Mouse (Mus musculus) heart, adult 18-20 months (tissue): ENCODE data around the gene Dclk2. TPM values are rescaled to one million over a fixed set of nuclear protein-coding genes. Genes with fewer than 3 reads are reported as not detected.

ENCODE experiments used
- DNase-seq, 2 experiments: peaks; one replicate each; pipeline ENCODE4 v3.0.0; 2021 to 2022; ENCODE audit warnings: mixed read lengths in 1 of 2
- long read RNA-seq, 2 experiments: library from polyadenylated mRNA; stranded (forward); transcript quantifications; one replicate each; pipeline ENCODE4 v2.0.0; 2021
- total RNA-seq, 2 experiments: library from RNA; stranded (reverse); gene quantifications; 2 replicates each; pipeline ENCODE4 v1.2.3; 2021

Gene Dclk2
- 1 to 10 TPM in 1 of 2 experiments, under 1 TPM in 1; 0.99 to 1.3 TPM for total RNA-seq
- long read RNA-seq, experiment 1, partial matches to known transcripts = 0 of 2 reads
- long read RNA-seq, experiment 1, other reads (novel, unspliced or antisense) = 2 of 2 reads
- long read RNA-seq, experiment 2 = 0 reads

DNA sequence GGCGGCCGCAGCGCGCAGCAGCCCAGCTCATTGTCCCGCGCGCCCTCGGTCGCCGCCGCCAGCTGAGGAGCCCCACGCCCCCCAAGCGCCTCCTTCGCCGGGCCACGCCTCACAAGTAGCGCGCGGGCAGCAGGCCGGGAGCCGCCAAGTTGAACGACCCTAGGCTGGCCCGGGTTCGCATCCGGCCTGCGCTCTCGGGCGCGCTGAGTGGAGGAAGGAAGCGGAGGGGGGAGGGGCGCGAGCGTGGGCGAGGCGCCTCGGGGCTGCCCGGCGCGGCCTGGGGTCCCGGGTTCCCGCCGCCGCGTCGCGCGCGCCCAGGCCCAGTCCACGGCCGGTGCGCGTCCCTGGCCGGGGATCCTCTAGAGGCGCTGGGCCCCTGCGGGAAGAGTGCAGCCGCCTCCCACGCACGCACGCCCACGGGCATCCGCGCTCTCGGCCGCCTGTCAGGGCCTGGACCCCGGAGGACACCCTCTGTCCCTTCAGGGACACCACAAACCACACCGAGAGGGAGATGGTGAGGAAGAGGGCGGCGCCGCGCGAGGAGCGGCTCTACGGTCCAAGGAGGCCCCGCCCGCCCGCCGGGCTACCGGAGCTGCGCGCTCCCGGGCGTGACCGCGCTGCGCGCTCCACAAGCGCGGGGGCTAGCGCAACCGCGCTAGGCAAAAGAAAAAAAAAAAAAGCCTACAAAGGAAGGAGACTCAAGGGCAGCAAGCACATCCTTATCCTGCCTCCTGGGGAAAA lies at the start of gene Dclk2:
Gene Dclk2 (minus strand): TSS at position 510 of the 741 bp plus-strand sequence.
- peak; percentile 74 to 85 for DNase-seq

- DNase-seq = no peak
These were observed 42.2 kb upstream of the Dclk2 start for GRCm38 (mm10) chr3:86962665-86963435.

DNA sequence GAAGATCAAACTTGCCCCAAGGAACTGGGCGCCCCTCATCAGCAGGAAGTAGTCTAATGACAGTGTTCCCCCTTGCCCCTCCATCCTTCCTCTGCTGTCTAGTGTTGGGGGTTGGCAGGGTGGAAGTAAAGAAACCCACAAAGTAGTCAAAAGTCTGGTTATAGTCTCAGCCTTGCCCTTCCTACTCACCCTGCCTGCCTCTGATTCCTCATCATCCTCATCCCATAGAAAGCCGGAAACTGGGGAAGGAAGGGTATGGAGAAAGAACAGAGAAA lies 40.7 kb upstream of the Dclk2 start:
- no peak for DNase-seq

GRCm38 (mm10) chr3:86960656-86961394 lies 40.2 kb upstream of the Dclk2 start:
- DNase-seq = no peak

DNA sequence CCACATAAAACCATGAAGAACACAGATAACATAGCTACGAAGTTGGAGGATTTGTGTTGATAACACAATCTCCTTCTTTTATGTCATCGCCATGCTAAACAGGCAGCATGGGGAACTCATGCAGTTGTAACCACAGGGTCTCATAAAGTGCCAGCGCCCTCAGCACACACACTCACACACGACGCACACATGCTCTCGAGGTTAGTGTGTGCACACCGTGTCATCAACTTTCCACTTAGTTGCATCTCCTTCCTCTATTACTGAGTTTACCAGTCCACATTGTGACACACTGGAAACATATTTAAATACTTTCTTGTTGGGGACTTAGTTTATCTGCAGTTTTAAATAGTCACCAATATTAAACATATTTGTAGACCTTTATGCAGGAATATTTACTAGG lies 38.4 kb upstream of the Dclk2 start:
- DNase-seq = no peak

DNA sequence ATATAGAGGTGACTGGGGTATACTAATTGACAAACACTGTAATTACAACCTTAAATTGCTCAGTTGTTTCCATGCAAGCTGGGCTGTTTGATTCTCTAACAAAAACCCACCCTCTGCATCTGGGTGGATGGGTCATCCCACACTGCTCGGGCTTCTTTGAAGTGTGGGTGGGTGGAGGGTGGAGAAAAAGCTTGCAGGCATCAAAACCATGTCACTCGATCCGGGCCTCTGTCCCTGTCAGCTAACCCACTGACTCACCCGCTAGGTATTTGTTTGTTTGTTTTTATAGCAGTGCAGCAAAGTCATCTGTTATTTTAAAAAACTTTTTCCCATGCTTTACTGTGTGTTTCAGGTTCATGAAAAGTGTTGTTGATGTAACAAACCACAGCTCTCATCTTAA lies 34.7 kb upstream of the Dclk2 start:
- no peak for DNase-seq

GRCm38 (mm10) chr3:86954521-86954920 lies 33.9 kb upstream of the Dclk2 start:
- no peak for DNase-seq

DNA sequence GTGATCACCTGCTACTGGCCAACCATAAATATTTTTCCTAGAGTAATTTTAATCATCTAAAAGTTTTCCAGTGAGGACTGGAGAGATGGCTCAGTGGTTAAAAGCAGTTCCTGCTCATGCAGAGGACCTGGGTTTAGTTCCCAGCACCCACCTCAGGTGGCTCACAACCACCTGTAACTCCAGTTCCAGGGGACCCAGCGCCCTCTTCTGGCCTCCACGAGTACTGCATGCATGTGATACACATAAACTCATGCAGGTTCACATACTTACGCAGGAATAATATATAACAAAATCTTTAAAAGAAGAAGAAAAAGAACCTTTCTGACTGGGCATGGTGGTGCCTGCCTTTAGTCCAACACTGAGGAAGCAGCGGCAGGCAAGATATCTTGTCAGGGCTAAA lies 33.2 kb upstream of the Dclk2 start:
- no peak for DNase-seq

DNA sequence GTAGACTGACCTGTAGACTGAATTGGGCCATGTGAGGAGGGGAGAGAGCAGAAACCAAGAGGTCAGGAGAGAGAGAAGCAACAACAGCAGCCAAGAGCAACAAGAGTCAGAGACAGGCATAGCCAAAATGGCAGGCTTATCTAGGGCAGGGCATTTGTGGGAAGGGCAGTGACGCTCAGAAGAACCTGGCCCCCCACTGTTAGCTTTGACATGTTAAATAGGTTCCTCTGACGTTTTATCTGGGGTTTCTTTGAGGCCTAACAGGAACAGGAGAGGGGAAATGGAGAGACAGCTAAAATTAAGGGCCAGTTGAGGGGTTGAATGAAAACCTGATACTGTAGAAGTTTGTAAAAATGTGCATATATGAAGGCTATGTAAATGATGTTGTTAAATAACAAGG lies 30.0 kb upstream of the Dclk2 start:
- no peak for DNase-seq

GRCm38 (mm10) chr3:86936254-86936836 lies 15.7 kb upstream of the Dclk2 start:
- DNase-seq = no peak

DNA sequence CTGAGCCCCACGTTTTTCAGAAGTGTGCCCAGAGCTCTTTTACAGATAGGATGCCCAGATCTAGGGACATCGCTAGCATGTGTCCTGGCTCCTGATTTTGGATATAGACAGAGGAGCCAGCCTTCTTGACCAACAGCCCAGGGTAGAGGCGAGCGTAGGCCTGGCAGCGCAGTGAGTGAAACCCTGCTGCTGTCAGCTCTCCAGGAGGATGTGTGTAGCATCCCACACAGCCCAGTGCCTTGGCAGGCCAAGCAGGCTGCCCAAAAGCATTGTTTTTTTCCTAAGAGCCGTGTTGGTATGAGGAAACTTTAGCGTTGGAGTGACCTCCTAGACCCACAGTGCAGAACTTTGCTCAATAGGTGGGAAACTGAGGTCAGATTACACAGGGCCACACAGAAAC lies 12.8 kb upstream of the Dclk2 start:
- DNase-seq = no peak

DNA sequence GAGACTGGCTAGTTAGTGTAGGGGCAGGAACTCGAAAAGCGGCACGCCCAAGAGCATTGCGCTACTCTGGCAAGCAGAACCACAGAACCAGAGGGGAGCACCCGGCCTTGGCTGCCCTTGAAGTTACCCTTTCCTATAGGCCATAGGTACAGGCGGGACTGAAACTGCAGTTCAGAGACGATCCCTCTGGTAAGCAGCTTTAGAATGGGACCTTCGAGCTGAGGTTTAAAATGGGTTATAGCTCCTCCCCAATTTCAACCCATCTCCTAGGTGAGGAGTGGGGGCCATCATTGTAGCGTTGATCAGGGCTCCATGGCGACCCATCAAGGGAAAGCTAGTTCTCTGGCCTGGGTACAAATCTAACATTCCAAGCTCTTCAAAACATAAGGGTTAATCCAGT lies 3.0 kb upstream of the Dclk2 start:
- DNase-seq = no peak

- no peak for DNase-seq
These were observed 726 bp upstream of the Dclk2 start for GRCm38 (mm10) chr3:86921181-86921975.

- peak in 1 of 2 experiments; percentile 1 for DNase-seq
These were observed 860 bp downstream of the Dclk2 start for GRCm38 (mm10) chr3:86919641-86920342.

DNA sequence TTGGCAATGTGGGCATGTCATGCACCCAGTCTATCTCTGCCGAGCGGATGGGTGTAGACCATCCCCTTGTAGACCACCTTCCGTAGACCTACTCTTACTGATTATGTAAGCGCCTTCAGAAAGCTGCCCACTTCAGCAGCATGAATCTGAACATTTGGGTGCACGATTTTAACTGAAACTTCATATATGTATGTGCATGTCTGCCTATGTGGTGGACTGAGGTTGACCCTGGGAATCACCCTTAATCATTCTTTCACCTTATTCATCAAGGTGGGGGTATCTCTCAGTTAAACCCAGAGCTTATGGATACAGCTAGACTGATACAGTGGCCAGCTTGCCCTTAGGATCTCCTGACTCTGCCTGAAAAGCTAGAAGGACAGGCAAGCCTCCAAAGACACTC lies 3.6 kb downstream of the Dclk2 start:
- DNase-seq = no peak

DNA sequence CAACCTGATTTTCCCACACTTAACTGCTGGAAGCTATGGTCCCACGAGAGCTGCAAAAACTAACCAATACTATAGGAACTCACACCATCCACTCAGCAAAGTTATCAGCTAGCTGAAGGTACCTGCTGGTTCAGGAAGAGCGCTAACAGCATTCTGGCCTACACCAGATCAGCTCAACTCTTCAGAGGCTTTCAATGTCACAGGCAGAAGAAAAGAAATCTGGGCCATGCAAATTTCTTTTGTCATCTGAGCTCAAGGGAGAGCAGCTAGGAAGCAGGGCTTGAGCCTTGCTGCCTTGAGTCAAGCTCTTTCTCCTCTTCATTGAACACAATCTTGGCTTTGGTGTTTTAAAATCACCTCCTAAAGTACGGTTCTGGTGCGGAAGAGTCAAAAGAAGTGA lies 4.0 kb downstream of the Dclk2 start:
- DNase-seq = no peak

- DNase-seq = no peak
These were observed 5.4 kb downstream of the Dclk2 start for GRCm38 (mm10) chr3:86915291-86915690.

GRCm38 (mm10) chr3:86914316-86914715 lies 6.3 kb downstream of the Dclk2 start:
- DNase-seq = no peak

GRCm38 (mm10) chr3:86898366-86898765 lies 22.3 kb downstream of the Dclk2 start:
- no peak for DNase-seq

- DNase-seq = no peak
These were observed 23.1 kb downstream of the Dclk2 start for GRCm38 (mm10) chr3:86897551-86897950.

DNA sequence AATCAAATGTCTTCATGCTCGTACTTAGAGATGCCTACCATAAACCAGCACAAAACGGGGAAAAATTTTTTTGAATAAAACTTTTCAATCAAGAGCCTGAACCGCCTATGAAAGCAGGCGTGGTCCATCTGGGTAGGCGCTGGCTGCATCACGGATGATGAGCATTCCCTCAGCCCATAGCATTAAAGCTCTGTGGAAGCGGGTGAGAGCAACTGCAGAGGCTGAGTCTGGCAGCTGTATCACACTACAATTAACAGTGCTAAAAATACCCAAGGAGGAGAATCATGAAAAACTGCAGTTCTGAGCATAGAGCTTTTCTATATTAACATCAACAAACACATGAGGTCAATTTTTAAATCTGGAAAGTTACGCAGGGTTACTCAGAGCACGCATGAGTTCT lies 23.6 kb downstream of the Dclk2 start:
- DNase-seq = no peak
